Comparison of ENCODE assay signal across 9 mouse cellular contexts in genomic region chr11:84643107-84643372, GRCm38 (mm10).
DNase-seq lines count a peak whose midpoint lies in the region; ATAC-seq and TF ChIP-seq lines count a peak whose summit lies in the region.
"Had no signal": no experiment of that assay in that cellular context is flagged by ENCODE, and none has a peak within 500 bp of the region (broad histone marks: within the 10 kb centered on the region; RNA-seq: fewer than 3 reads in every experiment).

No protein-coding gene starts in this region.

- H3K4me3 ChIP-seq in kidney, postnatal 0 days (replicated peaks; ENCODE audit: low read depth, low read length), result peak overlapping the region; percentile 40; the same call in 1 of the 2 replicates
- H3K4me3 ChIP-seq in forebrain, embryonic 10.5 days, result peak overlapping the region; percentile 63
- H3K4me3 ChIP-seq in hindbrain, embryonic 14.5 days (replicated peaks; ENCODE audit: low read length), result peak overlapping the region; percentile 41
- H3K4me3 ChIP-seq in midbrain, postnatal 0 days (ENCODE audit: low read depth, low read length), result peak overlapping the region; percentile 48

- DNase-seq in kidney, postnatal 0 days (ENCODE audit: low spot score), result no peak
- no peak for DNase-seq in kidney, postnatal 14 days
- DNase-seq in forebrain, embryonic 10.5 days (ENCODE audit: extremely low spot score, low spot score), result no peak
- no peak for DNase-seq in hindbrain, embryonic 14.5 days (ENCODE audit: low spot score)
- DNase-seq in midbrain, postnatal 0 days (ENCODE audit: low spot score), result no peak
- no peak for DNase-seq in frontal cortex, postnatal 36 days (ENCODE audit: low spot score in 2 of 2)
- DNase-seq in yolk sac, embryonic 10.5 days (ENCODE audit: low spot score), result no peak
- DNase-seq: kidney, adult 11 months had no signal

- peak overlapping the region; percentile 49; the same call in 1 of the 2 replicates for H3K9ac ChIP-seq in kidney, postnatal 0 days (ENCODE audit: low read depth, low read length)
- peak overlapping the region; percentile 83 for H3K9ac ChIP-seq in hindbrain, embryonic 14.5 days
- H3K9ac ChIP-seq in midbrain, postnatal 0 days (replicated peaks; ENCODE audit: low read length, poor library complexity, severe bottlenecking), result no peak overlapping the region
- H3K9ac ChIP-seq: lung, embryonic 15.5 days had no signal

- H3K36me3 ChIP-seq in kidney, postnatal 0 days (ENCODE audit: insufficient read depth, low read length), result no peaks in the 10 kb centered on the region
- no peaks in the 10 kb centered on the region for H3K36me3 ChIP-seq in forebrain, embryonic 10.5 days (replicated peaks)
- H3K36me3 ChIP-seq in hindbrain, embryonic 14.5 days (replicated peaks; ENCODE audit: control insufficient read depth, insufficient read depth), result no peaks in the 10 kb centered on the region
- H3K36me3 ChIP-seq in midbrain, postnatal 0 days (ENCODE audit: insufficient read depth, low read length), result no peaks in the 10 kb centered on the region
- H3K36me3 ChIP-seq: lung, embryonic 15.5 days had no signal

- no peak; the same call in 1 of the 2 replicates for TF ChIP-seq CTCF in kidney, postnatal 0 days (IDR thresholded peaks at IDR 0.05; ENCODE audit: low read depth)
- 0 out of 2 replicates have a peak, but pooled peaks have one; percentile 6 for TF ChIP-seq CTCF in midbrain, postnatal 0 days (IDR thresholded peaks at IDR 0.05)

- 26% methylated on average over 5 of the region's 5 CpGs for WGBS in kidney, postnatal 0 days
- WGBS in forebrain, embryonic 10.5 days, result 44% methylated on average over 5 of the region's 5 CpGs
- 26% methylated on average over 5 of the region's 5 CpGs for WGBS in hindbrain, embryonic 14.5 days
- 41% methylated on average over 5 of the region's 5 CpGs for WGBS in midbrain, postnatal 0 days

- H3K27ac ChIP-seq in kidney, postnatal 0 days, result no peak overlapping the region; the same call in 1 of the 2 replicates
- H3K27ac ChIP-seq in forebrain, embryonic 10.5 days, result peak overlapping the region; percentile 90
- peak overlapping the region; percentile 80 for H3K27ac ChIP-seq in hindbrain, embryonic 14.5 days
- H3K27ac ChIP-seq in midbrain, postnatal 0 days (ENCODE audit: low read depth, low read length), result 0 out of 2 replicates have a peak overlapping the region, but pooled peaks have one; percentile 69
- H3K27ac ChIP-seq: lung, embryonic 15.5 days had no signal

- H3K27me3 ChIP-seq in kidney, postnatal 0 days (ENCODE audit: insufficient read depth, low read length), result peaks cover 15% of the 10 kb centered on the region
- peaks cover 81% of the 10 kb centered on the region for H3K27me3 ChIP-seq in forebrain, embryonic 10.5 days (ENCODE audit: poor library complexity, severe bottlenecking)
- no peaks in the 10 kb centered on the region; the same call in 1 of the 2 replicates for H3K27me3 ChIP-seq in hindbrain, embryonic 14.5 days (ENCODE audit: control insufficient read depth, insufficient read depth, low read length)
- H3K27me3 ChIP-seq in midbrain, postnatal 0 days (ENCODE audit: insufficient read depth, low read length), result no peaks in the 10 kb centered on the region

- H3K9me3 ChIP-seq in kidney, postnatal 0 days (replicated peaks; ENCODE audit: low read length), result no peaks in the 10 kb centered on the region
- H3K9me3 ChIP-seq in forebrain, embryonic 10.5 days, result peaks cover 5% of the 10 kb centered on the region; the same call in 1 of the 2 replicates
- H3K9me3 ChIP-seq in hindbrain, embryonic 14.5 days (ENCODE audit: control insufficient read depth, low read length), result peaks cover 10% of the 10 kb centered on the region
- H3K9me3 ChIP-seq in midbrain, postnatal 0 days (ENCODE audit: low read length), result no peaks in the 10 kb centered on the region
- H3K9me3 ChIP-seq: lung, embryonic 15.5 days had no signal

- ATAC-seq in kidney, postnatal 0 days (replicated peaks; ENCODE audit: low FRiP score, low read depth), result no peak
- ATAC-seq in hindbrain, embryonic 14.5 days (ENCODE audit: low FRiP score), result no peak
- peak; percentile 38; the same call in 1 of the 2 replicates for ATAC-seq in midbrain, postnatal 0 days (ENCODE audit: low FRiP score)

- H3K4me2 ChIP-seq in kidney, postnatal 0 days (ENCODE audit: low read length), result peak overlapping the region; percentile 74
- peak overlapping the region; percentile 79 for H3K4me2 ChIP-seq in hindbrain, embryonic 14.5 days (replicated peaks)
- peak overlapping the region; percentile 87 for H3K4me2 ChIP-seq in midbrain, postnatal 0 days (ENCODE audit: low read depth, low read length, poor library complexity, severe bottlenecking)

- 0 out of 2 replicates have a peak, but pooled peaks cover 3% of the 10 kb centered on the region for H3K4me1 ChIP-seq in kidney, postnatal 0 days (replicated peaks; ENCODE audit: insufficient read depth, low read length)
- H3K4me1 ChIP-seq in forebrain, embryonic 10.5 days, result peaks cover 31% of the 10 kb centered on the region
- H3K4me1 ChIP-seq in hindbrain, embryonic 14.5 days (replicated peaks; ENCODE audit: control insufficient read depth, insufficient read depth, low read length), result peaks cover 29% of the 10 kb centered on the region
- peaks cover 7% of the 10 kb centered on the region; the same call in 1 of the 2 replicates for H3K4me1 ChIP-seq in midbrain, postnatal 0 days (ENCODE audit: insufficient read depth, low read length)
